Mouse (Mus musculus) embryonic fibroblast, embryonic 13.5 days (primary cell): ENCODE results near the gene Pim3.

ENCODE experiments used
- CTCF ChIP-seq: IDR thresholded peaks from 2 replicates; pipeline ENCODE4 v1.5.1; 2011; ENCODE audit warnings: mild to moderate bottlenecking, control low read depth, low read length, moderate library complexity, borderline replicate concordance; ENCODE audit not compliant: insufficient read depth
- POLR2A ChIP-seq: IDR thresholded peaks from 2 replicates; pipeline ENCODE4 v1.6.1; 2011; ENCODE audit warnings: low read depth, mild to moderate bottlenecking, control low read depth, low read length, moderate library complexity

DNA sequence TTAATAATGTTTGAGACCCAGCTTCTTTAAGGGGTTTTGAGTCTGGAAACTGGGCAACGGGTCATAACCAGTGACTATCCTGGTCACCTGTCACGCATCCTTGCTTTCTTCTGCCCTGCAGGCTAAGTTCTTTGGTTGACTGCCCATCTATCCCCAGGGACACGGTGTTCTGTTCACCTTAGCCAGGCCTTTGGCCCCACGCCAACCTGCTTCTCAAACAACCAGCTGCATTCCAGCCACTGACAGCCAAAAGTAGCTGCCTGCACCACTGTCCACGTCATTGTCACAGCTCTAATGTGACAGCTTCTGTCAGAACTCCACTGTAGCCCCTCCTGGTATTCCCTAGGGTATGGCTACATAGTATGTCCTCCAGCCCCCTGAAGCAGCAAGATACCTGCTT is 30.5 kb upstream of the Pim3 start:
- no peak for TF ChIP-seq CTCF
- TF ChIP-seq POLR2A = no peak
